Mouse (Mus musculus) intestine, postnatal 0 days (tissue): Measurements from ENCODE around the gene Dcaf11. TPM values are rescaled to one million over a fixed set of nuclear protein-coding genes. Genes with fewer than 3 reads are reported as not detected.

ENCODE experiments used
- ATAC-seq: fragments of 200-750 bp; cut with Nextera tagmentation; 2 replicates; pipeline ENCODE4 v1.8.0; 2017; ENCODE audit warnings: mild to moderate bottlenecking, moderate TSS enrichment, moderate library complexity
- H3K27ac ChIP-seq: fragments of 300-500 bp; sonication (generic); 2 replicates; pipeline ENCODE4 v1.5.1; 2014; ENCODE audit warnings: mild to moderate bottlenecking, low read depth, low read length, moderate library complexity
- H3K27me3 ChIP-seq: fragments of 300-500 bp; sonication (generic); replicated peaks from 2 replicates; pipeline ENCODE4 v1.6.1; 2014; ENCODE audit warnings: low read length, mixed read lengths; ENCODE audit not compliant: control insufficient read depth, insufficient read depth
- H3K36me3 ChIP-seq: fragments of 300-500 bp; sonication (generic); 2 replicates; pipeline ENCODE4 v1.6.1; 2014; ENCODE audit warnings: mild to moderate bottlenecking, moderate library complexity; ENCODE audit not compliant: control insufficient read depth, insufficient read depth
- H3K4me1 ChIP-seq: fragments of 300-500 bp; sonication (generic); replicated peaks from 2 replicates; pipeline ENCODE4 v1.6.1; 2014; ENCODE audit warnings: antibody characterized with exemption, low read length, mixed read lengths; ENCODE audit not compliant: control insufficient read depth, insufficient read depth
- H3K4me2 ChIP-seq: fragments of 300-500 bp; sonication (generic); replicated peaks from 2 replicates; pipeline ENCODE4 v1.6.1; 2014; ENCODE audit warnings: low read depth, mild to moderate bottlenecking, moderate library complexity
- H3K4me3 ChIP-seq: fragments of 300-500 bp; sonication (generic); 2 replicates; pipeline ENCODE4 v1.5.1; 2014; ENCODE audit warnings: low read depth, low read length
- H3K9ac ChIP-seq: fragments of 300-500 bp; sonication (generic); 2 replicates; pipeline ENCODE4 v1.6.1; 2014; ENCODE audit warnings: mild to moderate bottlenecking, low read depth, low read length
- H3K9me3 ChIP-seq: fragments of 300-500 bp; sonication (generic); 2 replicates; pipeline ENCODE4 v1.6.1; 2016; ENCODE audit warnings: mixed run types; ENCODE audit not compliant: control insufficient read depth
- CTCF ChIP-seq: sonication (generic); IDR thresholded peaks from 2 replicates; pipeline ENCODE4 v1.5.1; 2016; ENCODE audit warnings: low read depth, mild to moderate bottlenecking, control low read depth, antibody characterized with exemption, moderate library complexity
- whole genome bisulfite sequencing: fragments of 180-500 bp; shearing (Covaris S2); extraction: QIAGEN DNeasy Blood & Tissue Kit; methylation state at CpG from one replicate; pipeline ENCODE4 v1.1.7; 2014; 5-methylcytosine and 5-hydroxymethylcytosine counted together
- polyA plus RNA-seq: library from polyadenylated mRNA; unstranded; fragments of >200 nt; fragmentation: Nextera tagmentation; extraction: Ambion mirVana; gene quantifications from 2 replicates; pipeline ENCODE4 v1.2.1, GENCODE M21; 2015

Dcaf11 gene
- polyA plus RNA-seq, 1 experiment from 2014 or later = 67.0 TPM

DNA sequence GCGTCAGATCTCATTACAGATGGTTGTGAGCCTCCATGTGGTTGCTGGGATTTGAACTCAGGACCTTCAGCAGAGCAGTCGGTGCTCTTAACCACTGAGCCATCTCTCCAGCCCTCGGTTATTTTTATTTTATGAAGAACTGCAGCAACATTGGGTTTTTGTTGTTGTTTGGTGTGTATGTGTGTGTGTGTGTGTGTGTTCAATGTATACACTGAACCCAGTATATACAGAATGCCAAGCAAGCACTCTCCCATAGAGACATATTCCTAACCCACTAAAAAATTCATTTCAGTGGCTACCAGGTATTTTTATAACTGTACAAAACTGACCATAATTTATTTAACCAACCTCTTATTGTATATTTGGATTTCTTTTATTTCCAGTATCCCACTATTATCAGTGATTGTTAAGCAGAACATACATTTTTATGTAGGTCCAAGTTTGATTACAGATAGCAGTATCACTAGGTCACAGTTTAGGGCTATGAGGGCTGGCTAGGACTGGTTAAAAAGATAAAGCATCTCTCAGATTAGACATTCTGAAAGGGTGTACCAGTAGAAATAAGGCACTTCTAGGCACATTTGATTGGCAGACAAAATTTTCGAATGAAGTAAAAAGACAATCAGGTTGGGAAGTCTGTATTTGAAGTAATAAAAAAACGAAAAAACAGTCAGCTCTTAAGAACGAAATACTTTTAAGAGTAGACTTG, 912 bp upstream of the Dcaf11 start:
- no peaks in the 10 kb centered on the region for H3K27me3 ChIP-seq
- H3K9me3 ChIP-seq = no peaks in the 10 kb centered on the region
- TF ChIP-seq CTCF = no peak
- H3K4me2 ChIP-seq = peak overlapping the region; percentile 74
- H3K4me1 ChIP-seq = no peaks in the 10 kb centered on the region
- H3K4me3 ChIP-seq = peak overlapping the region; percentile 65; the same call in 1 of the 2 replicates
- 49% methylated on average over 6 of the region's 6 CpGs for WGBS
- peaks cover 14% of the 10 kb centered on the region; the same call in 1 of the 2 replicates for H3K36me3 ChIP-seq
- no peak for ATAC-seq
- H3K9ac ChIP-seq = no peak overlapping the region
- peak overlapping the region; percentile 99; the same call in 1 of the 2 replicates for H3K27ac ChIP-seq

DNA sequence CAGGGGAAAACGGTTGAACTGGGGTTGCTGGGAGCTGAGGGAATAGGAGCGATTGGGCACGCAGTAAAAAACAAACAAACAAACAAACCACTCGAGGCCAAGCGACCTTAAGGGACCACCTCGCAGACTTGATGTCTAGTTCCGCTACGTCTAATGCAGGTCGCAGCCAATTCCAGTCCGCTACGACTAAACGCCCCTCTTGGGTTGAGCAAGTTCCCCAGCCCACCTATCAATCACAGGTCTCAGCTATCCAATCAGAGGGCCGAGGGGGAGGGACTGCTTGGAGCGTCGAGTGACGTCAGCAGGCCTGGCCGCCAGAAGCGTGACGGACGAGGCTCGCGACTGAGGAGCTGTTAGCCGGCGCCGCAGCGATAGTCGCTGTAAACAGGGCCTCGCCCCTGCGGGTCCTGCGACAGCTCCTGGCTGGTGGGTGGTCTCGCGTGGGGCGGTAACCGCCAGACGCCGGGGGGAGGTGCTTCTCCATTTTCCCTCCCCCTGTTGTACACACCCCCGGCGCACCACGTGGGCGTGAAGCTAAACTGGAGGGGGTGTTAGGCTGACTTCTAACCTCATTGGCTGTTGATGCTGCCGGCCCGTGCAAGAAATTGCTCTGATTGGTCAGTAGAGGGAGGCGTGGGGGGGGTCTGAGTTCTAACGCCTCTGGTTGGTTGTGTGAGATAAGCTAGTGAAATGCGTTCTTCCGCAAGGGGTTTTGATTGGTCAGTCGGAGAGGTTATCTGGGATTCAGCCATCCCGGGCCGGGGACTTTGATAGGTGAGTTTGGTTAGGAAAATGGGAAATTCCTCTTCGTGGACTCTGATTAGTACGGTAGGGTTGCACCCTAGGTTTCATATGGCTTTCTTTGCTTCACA, 632 bp downstream of the Dcaf11 start, which contains the start of gene A730061H03Rik:
A730061H03Rik (minus strand) TSS at position 205 of the 872 bp plus-strand sequence.
- peak within 1 kb of the TSS; percentile 77 for H3K9ac ChIP-seq
- H3K4me2 ChIP-seq = peak within 1 kb of the TSS; percentile 74
- no peaks in the 10 kb centered on the region for H3K4me1 ChIP-seq
- peak within 1 kb of the TSS; percentile 99 for H3K27ac ChIP-seq
- no peaks in the 10 kb centered on the region for H3K27me3 ChIP-seq
- peak within 1 kb of the TSS; percentile 65 for H3K4me3 ChIP-seq
- peaks cover 30% of the 10 kb centered on the region for H3K36me3 ChIP-seq
- under 1% methylated on average over 51 of the region's 51 CpGs for WGBS
- ATAC-seq = peak; percentile 94
- peak; percentile 22; the same call in 1 of the 2 replicates for TF ChIP-seq CTCF
- H3K9me3 ChIP-seq = no peaks in the 10 kb centered on the region

DNA sequence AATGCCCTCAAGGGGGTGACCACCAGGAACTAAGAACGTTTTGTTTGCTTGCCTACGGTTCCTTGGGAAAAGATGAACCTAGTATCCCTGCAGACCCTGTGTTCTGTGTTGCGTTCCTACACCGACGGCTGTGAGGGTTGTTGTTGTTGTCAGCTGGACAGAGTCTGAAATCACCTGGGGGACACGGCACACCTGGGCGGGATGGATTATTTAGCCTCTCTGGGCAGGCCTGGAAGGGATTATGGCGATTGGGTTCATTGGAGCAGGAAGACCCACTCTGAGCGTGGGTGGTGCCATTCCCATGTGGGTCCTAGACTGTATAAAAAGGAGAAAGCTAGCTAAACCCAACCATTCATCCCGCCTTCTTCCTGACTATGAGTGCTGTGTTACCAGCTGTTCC, 2.1 kb downstream of the Dcaf11 start:
- Histone ChIP-seq H3K27ac (no peak overlapping the region), H3K4me1 (no peaks in the 10 kb centered on the region), H3K4me3 (no peak overlapping the region), H3K9ac (no peak overlapping the region), H3K4me2 (no peak overlapping the region), H3K27me3 (no peaks in the 10 kb centered on the region), H3K9me3 (no peaks in the 10 kb centered on the region), H3K36me3 (peaks cover 44% of the 10 kb centered on the region)
- no peak for TF ChIP-seq CTCF
- ATAC-seq = no peak
- WGBS = 78% methylated on average over 10 of the region's 10 CpGs

DNA sequence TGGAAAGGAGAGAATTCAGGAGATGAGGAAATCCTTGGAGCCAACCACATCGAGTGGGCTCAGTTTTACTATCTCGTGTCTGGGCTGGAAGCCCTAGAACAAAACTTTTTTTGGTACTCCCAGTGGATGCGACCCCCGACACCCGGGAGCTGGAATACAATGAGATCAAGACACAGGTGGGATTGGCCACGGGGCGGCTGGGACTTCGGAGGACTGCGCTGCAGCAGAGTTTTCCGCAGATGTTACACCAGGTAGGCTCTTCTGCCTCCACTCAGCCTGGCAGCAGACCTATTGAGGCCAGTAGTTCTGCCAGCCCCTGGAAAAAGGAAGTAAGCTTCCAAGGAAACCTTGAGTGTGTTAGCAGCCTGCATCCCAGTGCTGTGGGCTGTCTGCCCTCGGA, 3.4 kb downstream of the Dcaf11 start:
- no peak overlapping the region for H3K9ac ChIP-seq
- no peak overlapping the region for H3K4me2 ChIP-seq
- H3K4me1 ChIP-seq = no peaks in the 10 kb centered on the region
- H3K9me3 ChIP-seq = no peaks in the 10 kb centered on the region
- no peaks in the 10 kb centered on the region for H3K27me3 ChIP-seq
- H3K4me3 ChIP-seq = no peak overlapping the region
- peaks cover 57% of the 10 kb centered on the region for H3K36me3 ChIP-seq
- no peak for TF ChIP-seq CTCF
- no peak for ATAC-seq
- 93% methylated on average over 11 of the region's 11 CpGs for whole genome bisulfite sequencing
- no peak overlapping the region for H3K27ac ChIP-seq

DNA sequence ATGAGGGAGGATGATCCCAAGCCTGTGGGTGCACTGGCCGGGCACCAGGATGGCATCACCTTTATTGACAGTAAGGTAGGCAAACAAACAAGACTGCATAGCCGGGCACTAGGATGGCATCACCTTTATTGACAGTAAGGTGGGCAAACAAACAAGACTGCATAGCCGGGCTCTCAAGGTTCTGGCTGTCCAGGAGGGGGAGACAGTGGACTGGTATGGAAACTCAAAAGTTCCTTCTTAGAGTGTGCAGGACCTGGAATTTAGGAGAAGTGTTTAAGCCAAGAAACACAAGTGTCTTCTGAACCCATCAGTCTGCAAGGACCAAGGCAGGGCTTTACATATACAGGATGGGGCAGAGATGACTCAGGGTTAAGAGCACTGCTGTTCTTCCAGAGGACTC, 5.9 kb downstream of the Dcaf11 start:
- Histone ChIP-seq H3K36me3 (peaks cover 76% of the 10 kb centered on the region), H3K4me1 (no peaks in the 10 kb centered on the region), H3K9me3 (no peaks in the 10 kb centered on the region), H3K4me2 (no peak overlapping the region), H3K9ac (no peak overlapping the region), H3K4me3 (no peak overlapping the region), H3K27me3 (no peaks in the 10 kb centered on the region), H3K27ac (no peak overlapping the region)
- TF ChIP-seq CTCF = peak; percentile 48
- WGBS = 61% methylated on average over 3 of the region's 3 CpGs
- no peak for ATAC-seq

DNA sequence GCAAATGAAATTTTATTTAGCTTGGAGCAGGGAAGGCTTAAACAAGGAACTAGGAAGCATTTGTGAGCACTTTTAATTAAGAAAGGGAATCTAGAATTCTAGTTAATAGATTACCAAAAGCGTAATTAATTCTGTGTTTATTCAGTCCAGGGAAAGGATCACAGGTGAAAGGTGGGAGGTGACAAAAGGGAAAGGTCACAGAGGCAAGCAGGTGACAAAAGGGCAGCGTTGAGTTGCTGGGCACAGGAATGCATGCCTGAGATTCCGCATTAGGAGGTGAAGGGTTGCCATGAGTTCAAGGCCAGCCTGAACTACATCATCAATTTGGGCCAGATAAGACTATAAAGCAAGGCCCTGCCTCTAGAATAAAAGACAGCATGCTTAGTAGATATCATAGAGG, 7.7 kb downstream of the Dcaf11 start:
- Histone ChIP-seq H3K9me3 (no peaks in the 10 kb centered on the region), H3K4me2 (no peak overlapping the region), H3K27me3 (no peaks in the 10 kb centered on the region), H3K27ac (no peak overlapping the region), H3K36me3 (peaks cover 75% of the 10 kb centered on the region), H3K9ac (no peak overlapping the region), H3K4me1 (no peaks in the 10 kb centered on the region), H3K4me3 (no peak overlapping the region)
- TF ChIP-seq CTCF = no peak
- 71% methylated on average over 3 of the region's 3 CpGs for WGBS
- ATAC-seq = no peak
